Mouse (Mus musculus) brain, embryonic 14.5 days (tissue): ENCODE measurements around the gene Phf3.

Source experiments
- CTCF ChIP-seq: fragments of 200-500 bp; IDR thresholded peaks from 2 replicates; pipeline ENCODE4 v1.5.1; 2012; ENCODE audit warnings: inconsistent platforms, mild to moderate bottlenecking, moderate library complexity, borderline replicate concordance; ENCODE audit not compliant: insufficient read depth, insufficient read length; ENCODE audit errors: extremely low read depth
- POLR2A ChIP-seq: fragments of 200-500 bp; IDR thresholded peaks from 2 replicates; pipeline ENCODE4 v1.6.1; 2012; ENCODE audit warnings: mild to moderate bottlenecking, inconsistent platforms, borderline replicate concordance; ENCODE audit not compliant: poor library complexity, insufficient read depth, insufficient read length, severe bottlenecking; ENCODE audit errors: extremely low read depth

DNA sequence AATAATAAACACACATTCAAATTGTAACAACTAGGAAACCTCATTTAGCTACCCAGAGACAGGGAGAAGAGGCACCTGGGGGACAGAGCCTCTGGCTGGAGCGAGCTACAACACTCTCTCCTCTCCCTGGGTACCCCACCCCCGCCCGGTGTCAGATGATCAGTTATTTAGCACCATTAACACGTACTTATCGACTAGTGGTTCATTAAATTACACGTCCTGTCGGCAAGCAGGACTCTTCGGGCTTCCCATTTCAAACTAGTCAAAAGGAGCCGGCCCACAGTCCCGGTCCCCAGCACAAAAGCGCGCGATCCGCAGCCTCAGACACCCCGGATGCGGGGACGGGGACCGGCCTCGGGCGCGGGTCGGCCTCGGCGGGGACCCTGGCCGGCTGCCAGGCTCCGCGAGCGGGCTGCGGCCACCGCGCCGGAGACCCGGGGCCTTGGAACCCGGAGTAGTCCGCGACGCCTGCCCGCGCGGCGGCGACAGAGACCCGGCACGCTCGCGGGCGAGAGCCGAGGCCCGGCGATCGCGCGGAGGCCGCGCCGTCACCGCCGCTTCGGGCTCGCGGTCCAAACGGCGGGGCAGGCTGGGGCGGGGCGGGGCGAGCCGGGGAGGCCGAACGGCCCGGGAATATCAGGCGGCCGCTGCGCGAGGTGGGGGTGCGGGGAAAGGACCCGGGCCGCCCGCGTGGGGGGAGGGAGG is 733 bp downstream of the Phf3 start:
- TF ChIP-seq CTCF (no peak), POLR2A (no peak)
